Mouse (Mus musculus): ENCODE measurements around the gene Ano6.

The Ano6 gene

DNA sequence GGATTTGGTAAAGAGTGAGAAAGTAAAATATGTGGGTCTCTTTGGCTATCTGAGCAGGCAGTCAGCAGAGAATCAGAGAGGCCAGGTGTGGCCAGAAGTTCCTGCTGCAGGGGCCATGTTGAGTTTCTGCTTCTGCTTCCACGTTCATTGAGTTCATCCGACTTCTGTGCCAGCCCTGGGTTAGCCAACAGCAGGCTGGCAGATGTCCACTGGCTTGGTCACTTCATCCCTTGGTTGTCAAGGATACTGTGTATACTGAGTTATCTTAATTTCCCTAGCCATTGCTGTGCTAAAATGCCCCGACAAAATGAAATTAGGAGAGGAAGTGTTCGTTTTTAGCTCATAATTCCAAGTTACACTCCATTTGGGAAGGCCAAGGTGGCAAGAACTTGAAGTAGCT, 21.1 kb upstream of the Ano6 start:
- no peak for DNase-seq

DNA sequence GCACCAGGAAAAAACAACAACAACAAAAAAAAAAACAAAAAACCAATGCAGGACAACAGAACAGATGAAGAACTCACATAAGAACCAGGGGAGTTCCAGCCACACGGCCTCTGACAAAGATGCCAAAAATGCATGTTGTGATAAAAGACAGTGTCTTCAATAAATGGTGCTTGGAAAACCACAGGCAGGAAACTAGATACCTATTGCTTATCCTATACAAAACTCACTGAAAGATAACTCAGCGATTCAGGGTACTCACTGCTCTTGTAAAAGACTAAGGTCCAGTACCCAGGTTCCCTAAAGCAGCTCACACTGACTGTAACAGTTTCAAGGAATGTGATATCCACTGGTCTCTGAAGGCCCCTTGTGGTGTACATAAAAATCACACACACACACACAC, 20.3 kb upstream of the Ano6 start:
- DNase-seq, result no peak

DNA sequence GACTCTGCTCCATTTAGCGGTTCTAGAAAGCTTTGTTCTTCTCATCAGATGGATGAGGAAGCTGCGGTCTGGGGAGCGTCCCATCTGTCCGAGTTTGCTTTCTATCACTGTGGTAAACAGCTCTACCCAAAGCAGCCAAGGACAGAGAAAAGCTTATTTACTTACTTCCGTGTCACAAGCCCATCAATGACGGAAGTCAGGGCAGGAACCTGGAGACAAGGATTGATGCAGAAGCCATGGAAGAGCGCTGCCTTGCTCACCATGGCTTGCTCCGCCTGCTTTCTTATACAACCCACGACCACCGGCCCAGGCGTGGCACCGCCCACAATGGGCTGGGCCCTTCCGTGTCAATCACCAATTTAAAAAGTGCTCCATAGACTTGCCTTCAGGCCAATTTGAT, 18.3 kb upstream of the Ano6 start:
- DNase-seq, result no peak

DNA sequence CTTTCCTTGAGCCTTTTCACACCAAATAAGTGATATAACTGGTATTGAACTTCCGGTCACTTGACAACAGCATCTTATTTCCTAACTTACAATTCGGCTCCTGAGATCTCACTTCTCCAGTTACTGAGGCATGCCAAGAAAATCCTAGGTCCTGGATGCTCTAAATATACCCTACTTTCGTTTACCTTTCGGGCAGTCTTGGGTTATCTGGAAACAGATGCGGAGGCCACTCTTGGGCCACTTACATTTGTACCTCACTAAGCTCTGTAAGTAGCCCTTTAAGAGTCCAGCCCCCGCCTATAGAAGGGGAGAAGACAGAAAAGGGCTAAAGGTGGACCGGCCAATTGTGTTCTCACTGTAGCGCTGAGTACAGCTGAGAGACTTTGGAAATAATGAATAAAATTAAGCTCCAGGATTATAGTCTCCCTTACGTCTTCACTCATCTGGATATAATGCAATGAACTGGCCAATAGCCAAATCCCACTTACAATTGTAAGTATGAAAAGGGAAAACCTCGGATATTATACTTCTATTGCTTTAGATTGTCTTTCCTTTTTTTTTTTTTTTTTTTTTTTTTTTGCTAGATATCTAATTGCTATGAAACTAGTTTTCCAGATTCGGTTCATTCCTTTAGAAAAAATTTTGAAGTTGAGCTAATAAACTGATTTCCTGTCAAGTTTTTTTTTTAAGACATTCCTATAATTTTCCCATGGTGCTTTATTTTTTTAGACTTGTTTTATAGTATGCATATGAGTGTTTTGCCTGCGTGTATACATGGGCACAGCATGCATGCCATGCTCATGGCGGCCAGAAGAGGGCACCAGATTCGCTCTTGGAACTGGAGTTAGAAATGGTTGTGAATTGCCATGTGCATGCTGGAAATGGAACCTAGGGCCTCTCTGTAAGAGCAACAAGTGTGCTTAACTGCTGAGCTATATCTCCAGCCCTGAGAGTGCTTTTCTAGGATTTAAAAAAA, 17.5 kb upstream of the Ano6 start:
- peak; percentile 20 for DNase-seq

DNA sequence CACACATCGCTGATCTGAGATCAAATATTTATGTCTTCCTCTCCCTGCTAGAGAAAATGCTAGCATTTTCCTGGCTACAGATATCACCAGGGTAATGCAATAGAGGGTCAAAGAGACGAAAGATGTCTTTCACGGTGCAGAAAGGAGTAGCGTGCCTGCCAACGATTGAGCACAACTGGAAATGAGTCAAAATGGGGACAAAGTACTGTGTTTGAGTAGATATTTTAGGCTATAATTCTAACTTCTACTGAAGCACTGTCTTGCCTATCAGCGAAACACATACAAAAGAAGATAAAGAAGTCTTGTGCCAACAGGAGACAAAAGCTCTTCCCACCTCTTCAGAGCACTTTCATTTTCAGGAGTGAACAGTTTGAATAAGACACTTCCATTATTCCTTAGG, 16.4 kb upstream of the Ano6 start:
- no peak for DNase-seq

DNA sequence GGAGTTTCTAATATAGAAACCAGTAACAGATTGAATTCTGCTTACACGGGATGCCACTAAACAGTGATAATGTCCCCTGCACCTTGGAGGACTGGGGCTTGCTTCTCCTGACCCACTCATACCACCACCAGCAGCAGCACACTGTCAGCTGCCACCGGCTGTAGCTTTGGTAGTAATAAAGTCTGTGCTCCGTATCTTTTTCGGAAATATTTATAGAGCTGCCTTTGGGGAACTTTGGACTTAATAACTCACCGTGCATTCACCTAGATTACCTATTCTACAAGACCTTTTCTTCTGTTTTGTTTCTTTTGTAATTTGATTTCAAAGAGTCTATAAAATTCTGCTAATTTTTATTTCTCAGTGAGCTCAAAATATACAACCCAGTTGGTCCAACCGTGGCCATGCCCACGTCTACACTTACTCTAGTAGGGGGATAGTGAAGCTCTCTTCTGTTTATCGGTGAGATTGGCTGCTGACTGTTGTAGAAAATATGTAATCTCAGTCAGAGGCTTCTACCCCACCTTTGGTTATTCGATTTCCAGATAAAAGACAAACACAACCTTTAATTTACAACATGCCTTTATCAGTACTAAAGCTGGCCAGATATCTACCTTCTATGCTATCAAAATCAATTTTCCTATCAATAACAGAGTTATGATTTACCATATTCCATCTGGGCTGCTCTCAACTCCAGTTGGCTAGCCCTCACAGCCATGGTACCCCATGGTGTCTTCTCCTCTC, 15.8 kb upstream of the Ano6 start:
- DNase-seq, result no peak

DNA sequence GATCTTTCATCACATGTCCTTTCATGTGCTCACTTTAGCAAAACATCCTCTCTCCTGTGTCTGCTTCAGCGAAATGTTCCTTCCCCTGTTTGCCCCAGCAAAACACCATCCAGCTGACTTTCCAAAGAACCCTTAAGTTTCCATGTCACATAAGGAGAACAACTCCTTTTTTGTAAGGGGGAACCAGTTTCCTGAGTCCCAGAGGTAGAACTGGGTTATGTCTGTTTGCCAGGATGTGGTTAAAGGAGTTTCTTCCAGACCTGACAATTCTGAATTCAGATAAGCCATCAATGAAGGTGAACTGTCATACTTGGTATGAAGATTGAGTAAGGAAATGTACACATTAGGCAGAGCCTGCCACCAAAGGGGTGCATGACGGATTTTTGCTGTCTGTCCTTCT, 12.9 kb upstream of the Ano6 start:
- no peak for DNase-seq

DNA sequence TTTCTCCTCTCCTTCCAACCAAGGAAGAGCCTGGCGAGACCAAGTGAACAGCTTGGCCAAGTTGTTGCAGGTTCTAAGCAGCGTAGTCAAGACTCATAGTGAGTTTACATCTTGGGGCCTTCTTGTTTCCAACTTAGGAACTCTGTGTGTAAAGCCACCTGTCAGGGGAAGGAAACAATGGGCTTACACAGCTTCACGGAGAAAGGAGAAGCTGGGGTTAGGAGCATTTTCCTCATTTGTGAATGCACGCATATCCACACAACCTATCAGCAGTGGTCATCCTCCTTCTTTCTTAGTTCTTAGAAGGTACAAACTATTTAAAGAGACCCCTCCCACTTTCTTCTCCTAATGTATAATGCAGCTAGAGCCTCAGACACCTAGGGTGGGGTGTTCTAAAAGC, 11.9 kb upstream of the Ano6 start:
- DNase-seq, result no peak

DNA sequence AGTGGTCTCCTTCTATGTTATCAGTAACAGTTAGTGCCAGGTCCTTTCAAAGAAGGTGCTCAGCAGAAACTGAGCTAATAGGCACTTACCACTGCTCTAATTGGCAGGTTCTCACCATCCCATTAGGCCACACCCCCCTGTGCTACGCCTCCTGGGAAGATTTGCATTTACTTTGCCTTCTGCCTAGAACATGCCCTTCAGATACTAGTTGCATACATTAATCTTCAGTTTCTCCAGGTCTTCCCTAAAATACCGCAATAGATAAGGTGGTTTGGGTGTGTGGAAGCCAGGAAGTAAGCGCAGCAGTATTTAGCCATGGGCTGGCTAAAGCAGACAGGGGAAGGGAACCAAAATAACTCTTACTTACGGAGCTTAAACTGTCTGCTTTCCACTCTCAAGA, 4.0 kb upstream of the Ano6 start:
- DNase-seq, result no peak

DNA sequence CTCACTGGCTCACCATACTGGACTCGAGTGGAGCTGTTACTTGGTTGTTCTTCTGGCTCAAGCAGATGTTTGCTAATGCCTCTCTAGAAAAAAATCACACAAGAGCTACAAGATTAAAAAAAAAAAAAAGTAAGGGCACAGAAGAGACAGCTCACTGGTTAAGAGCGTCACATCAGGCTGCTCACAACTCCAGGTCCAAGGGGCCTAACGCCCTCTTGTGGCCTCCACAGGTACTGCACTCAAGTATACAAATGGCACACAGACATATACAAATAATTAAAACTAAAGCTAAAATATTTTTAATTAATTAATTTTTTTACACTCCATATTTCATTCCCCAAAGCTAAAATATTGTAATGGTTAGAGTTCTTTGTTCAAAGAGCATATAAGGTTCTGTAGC, 3.1 kb upstream of the Ano6 start:
- DNase-seq, result no peak

DNA sequence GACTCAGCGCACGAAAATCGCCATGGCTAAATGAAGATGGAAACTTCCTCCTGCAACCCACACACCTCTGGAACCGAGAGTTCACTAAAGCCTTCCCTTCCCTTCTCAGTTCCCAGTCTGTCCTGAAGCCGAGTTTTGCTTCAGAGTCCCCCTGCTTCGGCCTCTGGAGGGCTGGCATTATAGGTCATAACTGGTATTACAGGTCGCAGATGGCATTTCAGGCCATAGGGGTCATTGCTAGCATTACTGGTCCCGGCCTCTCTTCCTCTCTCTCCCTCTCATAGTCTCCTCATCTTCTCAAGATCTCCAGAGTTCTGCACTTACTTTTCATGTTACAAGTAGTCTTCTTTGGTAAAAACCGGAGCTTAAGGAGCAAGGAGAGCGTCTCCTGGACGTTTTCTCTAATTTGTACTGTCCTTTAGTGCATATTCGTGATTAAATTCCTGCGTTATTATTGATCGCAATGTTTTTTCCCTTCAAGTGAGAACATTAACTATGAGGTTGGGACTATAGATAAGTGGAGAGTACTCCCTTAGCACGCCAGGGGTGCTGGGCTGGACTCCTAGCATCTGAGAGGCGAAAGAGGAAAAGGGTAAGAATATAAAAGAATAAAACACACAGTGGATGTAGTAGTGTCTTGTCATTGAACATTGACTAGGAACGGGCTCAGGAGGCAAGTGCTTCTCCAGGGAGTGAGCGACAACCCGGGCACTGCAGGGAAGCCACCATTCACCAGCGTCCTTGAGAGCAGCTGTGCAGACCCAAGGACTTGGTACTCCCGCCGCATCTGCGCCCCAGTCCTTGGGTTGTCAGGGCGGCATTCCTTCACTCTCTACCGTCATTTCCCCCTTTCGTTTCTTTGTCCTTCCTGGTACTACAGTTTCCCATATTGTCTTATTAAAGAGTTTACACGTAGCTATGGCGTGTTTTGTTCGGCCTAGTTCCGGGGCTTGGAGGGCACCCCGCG, 798 bp upstream of the Ano6 start:
- peak; percentile 36 for DNase-seq

DNA sequence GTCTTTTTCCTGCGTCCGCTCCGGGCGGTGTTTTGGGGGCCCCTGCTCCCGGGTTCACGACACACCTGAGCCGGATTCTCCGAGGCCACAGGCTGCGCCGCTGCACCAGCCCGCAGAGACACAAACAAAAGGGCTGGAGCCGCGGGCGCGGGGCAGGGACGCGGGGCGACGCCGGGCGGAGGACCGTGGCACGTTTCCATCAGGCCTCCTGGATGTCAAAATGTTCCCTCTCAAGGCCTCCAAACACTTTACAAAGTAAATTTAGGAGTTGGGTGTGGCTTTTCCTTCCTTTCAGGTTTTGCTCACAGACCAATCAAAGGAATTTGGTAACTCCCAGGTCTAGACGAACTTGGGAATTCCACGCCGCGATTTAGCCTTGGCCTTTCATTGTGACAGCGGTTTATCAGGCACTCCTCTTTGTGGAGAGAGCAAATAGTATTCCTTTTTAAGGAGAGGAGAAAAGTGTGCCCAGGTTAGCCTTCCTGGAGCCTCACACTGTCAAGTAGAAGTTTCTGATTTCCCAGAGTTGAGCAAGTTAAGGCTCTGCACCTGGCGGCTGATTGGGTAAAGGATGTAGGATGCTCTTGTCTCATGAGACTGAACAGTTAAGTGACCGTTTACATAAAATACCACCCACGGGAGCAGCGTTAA, 623 bp downstream of the Ano6 start:
- no peak for DNase-seq

DNA sequence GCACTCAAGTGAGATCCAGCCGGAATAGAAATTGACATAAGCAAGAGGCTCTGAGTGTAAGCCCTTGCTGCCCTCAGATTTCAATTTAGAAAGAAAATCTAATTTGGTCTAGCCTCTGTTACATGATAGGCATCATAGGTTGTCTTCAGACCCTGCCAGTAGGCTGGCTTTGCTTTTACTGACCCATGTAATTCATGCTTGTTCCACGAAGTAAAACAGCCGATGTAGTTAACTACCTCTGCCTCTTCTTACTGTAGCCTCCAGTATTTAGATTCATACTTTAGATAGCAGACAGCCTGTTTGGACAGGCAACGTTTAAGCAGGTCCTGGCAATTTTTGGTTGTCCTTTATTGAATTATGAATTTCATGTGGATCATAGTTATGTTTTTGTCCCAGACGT, 1.2 kb downstream of the Ano6 start:
- DNase-seq, result no peak

DNA sequence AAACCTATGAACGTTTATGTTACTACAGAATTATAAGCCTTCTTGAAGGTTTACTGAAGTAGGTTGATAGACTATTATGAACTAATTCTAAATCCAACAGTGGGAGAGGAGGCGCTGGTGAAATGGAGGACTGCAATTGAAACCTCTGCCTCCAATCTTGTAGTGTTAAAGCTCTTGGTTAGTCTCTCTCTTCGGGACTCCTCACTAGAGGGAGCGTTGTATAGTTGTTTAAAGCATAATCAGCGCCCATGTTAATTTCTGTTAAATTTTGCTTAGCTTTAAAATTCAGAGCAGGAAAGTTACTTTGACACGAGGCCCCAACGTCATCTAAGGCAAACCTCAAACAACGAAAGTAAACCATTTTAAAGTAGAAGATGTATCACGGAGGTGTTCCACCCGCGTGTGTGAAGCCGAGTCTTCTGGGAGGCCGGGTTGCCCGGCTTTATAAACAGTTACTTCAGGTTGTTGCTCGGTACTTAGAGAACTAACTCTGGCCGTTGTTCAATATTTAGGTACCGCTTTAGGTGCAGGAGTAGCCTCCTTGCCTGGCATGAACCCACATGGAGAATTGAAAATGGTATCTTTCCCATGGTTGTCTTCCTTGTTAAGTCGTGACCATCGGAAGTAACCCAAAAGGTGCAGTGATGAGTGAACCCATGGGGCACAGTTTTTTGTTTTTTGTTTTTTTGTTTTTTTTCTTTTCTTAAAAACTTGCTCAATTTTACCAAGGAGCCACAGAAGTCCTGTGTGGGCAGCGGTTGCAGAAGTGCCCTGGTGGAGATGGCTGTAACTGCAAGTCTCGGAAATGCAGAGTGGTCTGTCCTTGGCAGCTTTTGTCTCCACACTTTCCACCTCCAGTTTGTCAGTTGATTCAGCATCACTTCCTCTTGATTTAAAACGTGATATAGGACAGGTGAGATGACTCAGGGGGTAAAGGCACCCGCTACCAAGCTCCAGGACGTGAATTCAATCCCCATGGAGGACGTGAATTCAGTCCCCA, 1.9 kb downstream of the Ano6 start:
- DNase-seq, result no peak

DNA sequence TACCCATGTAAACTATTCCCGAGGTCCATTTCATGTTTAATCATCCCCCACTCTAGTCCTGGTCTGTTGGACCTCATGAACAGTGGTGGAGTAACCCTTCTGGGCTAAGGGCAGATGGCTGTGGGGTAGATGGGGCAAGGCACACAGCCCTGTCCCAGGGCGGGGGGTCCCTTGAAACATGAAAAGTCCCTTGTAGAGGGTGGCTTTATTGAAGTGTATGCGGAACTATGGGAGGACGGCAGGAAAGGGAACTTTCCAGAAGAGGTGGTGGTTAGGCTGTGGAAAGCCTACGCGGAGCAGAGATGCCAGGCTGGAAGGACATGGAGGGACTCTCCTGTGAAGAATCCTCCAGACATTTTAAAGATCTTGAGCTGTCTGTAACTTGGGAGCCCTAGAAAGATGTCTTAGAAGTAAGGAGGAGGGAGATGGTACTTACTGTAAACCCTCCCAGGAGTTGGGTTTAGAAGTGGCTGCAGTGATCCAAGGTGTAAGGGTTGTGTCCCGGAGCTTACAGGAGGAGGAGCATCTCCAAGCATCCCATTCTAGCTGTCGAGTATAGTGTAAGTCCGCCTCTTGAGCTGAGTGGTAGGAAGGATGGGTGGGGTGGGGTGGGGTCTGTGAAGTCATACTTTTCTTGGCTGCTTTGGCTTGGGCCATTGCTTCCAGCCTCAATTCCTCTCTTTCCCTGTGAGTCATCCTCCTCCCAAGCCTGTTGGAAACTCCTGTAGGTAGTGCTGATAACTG, 3.3 kb downstream of the Ano6 start:
- no peak for DNase-seq

DNA sequence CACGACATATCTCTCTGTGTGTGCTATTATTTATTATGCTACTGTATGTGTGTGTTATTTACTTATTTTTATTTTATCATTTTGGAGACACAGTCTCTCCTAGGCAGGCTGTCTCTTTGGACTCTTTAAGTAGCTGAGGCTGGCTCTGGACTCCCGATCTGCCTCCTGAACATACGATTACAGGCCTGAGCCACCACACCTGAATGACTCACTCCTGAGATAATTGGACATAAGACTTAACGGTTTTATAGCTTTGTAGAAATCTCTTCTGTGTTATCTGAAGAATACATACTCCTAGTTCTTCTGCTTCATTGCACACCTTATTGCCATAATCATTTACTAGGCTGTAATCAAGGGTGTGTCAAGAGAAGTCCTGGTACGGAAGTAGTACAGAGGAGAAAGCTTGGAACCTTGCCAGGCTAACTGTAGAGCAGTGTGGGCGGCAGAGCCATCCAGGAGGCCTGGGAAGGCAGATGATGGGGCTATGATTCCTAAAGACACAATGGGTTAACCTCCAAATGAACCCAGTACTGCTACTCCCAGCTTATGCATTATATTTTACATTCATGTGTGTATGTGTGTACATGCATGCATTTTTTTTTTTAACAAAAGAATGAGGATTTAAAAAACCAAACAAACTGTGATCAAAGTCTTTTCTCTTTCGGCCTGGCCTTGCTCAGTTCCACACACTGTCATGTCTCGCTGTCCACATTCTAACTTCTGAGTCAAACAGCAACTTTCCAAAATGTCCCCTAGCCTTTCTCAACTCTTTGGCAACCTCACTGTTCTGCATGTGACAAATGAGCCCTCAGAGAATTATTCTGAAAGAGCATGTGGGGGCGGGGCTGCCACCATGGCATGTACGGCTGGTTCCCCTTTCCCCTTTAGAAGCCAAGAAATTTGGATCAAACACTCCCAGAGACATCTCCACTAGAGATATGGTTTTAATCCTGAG, 4.2 kb downstream of the Ano6 start:
- DNase-seq, result no peak

DNA sequence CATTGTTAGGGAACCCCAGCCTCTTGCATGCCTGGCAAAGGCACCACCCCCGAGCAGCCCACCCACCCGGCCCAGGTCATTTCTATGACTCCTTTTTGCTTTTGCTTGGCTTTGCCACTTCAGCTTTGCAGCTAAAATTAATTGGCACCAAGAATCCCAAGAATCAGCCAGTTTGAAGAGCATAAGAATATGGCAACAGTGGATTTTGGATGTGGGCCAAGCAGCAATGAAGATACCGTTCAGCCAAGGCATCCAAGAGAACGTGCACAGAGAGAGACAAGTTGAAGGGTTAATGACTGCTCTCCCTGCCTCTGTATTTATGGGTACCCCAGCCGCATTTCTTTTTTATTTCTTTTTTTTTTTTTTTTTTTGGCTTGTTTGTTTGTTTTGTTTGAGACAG, 5.4 kb downstream of the Ano6 start:
- DNase-seq, result no peak

DNA sequence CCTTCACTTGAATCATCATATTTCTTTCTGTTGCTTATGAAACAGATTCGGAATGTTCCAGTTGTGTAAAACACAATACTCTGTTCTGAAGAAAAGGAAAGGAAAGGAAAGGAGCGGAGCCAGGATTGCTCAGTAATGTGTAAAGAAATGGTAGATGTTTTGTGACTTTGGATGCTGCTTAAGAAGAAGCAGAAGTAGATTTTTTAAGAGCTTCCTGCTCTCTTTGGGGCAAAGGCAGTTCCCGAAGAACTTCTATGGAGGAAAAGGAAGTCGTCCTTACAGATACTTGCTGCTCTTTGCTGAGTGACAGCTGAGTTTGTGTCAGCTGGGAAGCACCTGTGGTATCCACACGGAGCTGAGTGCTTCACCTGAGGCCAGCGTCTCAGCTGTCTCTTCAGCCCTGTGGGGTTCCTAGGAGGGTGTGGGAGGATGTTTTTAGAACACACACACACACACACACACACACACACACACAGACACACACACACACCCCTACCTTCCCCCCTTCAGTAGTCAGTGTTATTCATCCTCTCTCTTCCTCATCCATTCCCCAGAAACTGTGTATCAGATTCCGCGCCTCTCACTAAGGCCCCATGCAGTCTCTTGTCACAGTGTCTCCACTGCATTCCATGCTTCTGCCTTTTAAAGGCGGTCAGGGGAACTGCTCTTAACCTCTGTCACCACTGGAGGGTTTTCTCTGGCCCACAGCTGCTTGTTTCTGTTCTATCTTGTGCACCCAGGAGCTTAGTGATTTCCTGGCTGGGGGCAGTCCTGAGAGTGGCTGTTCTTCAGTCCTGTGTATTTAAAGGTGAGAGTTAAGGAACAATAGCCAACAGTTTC, 6.7 kb downstream of the Ano6 start:
- DNase-seq, result no peak
